Mouse (Mus musculus) liver, postnatal 0 days (tissue): ENCODE results near the gene Spen.

ENCODE experiments used
- CTCF ChIP-seq: sonication (generic); IDR thresholded peaks from 2 replicates; pipeline ENCODE4 v1.5.1; 2016; ENCODE audit warnings: antibody characterized with exemption, low read depth
- EP300 ChIP-seq: IDR thresholded peaks from 2 replicates; pipeline ENCODE4 v1.6.1; 2016; ENCODE audit warnings: antibody characterized with exemption, low read depth, mild to moderate bottlenecking

DNA sequence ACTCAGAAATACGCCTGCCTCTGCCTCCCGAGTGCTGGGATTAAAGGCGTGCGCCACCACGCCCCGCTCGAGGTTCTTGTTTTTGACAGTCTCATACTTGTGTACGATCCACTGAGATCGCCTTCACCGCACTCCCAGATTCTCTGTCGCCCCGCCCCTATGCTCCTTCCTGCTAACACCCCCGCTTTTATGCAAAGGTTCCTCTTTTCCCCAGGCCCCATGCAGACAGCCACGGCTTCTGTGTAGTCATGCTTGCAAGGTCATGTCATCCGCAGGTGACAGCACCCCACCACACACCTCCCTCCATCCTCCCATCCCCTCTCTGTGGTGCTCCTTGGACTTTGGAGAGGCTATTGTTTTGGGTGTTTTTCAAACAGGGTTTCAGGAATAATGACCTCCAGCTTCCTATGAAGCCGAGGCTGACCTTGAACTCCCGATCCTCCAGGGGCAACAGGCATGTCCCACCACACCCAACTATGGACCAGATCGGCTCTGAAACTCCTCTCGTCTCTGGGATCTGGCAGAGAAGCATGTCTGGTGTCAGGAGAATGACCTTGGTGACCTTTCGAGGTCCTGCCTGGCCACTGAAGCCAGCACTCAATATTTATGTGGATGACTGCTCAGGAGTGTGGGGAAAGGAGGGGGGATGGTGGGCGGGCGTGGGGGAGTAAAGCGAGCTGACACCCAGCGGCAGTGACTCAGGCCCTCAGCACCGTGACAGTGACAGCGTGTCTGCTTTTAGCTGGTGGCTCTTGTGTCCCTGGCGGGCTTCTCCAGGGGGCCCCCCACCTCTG is 118.8 kb downstream of the Spen start:
- TF ChIP-seq EP300 = no peak
- TF ChIP-seq CTCF = no peak
